Mouse (Mus musculus): ENCODE results near the gene 2310007B03Rik. TPM values are rescaled to one million over a fixed set of nuclear protein-coding genes. Genes with fewer than 3 reads are reported as not detected.

The 2310007B03Rik gene
- polyA plus RNA-seq, 1 experiment from 2014 or later, result 0.11 TPM

DNA sequence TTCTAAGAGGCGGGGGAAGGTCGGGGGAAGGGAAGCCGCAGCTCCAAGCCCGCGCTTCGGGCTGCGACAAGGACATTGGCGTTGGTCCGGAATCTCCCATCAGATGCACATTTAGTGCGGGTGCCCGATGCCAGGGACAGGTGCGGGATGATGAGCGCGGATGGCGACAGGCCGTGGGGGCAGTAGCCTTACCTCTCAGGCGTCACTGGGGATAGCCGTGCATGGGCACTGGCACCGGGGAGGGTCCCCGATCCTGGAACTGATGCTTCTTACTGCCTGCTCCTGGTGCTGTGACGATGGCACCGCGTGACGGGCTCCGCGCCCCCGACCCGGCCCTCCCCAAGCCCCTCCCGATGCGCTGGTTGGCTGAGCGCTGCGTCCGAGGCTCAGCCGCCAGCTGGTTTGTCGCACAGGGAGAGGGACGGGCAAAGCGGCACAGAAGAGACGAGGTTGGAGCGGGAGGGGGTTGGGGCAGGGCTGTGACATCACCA is 59.1 kb downstream of the 2310007B03Rik start, which contains the start of gene Kif1a:
Kif1a (minus strand) TSS at position 381 of the 491 bp plus-strand sequence.
- Histone ChIP-seq H3K27me3 (ENCODE audit: control insufficient read depth, insufficient read depth, low read length) (peaks cover 61% of the 10 kb centered on the region), H3K9me3 (replicated peaks; ENCODE audit: control insufficient read depth, low read length) (no peaks in the 10 kb centered on the region), H3K9ac (ENCODE audit: low read depth, low read length) (peak within 1 kb of the TSS; percentile 64), H3K4me2 (peak within 1 kb of the TSS; percentile 95), H3K4me3 (ENCODE audit: low read depth, low read length) (peak within 1 kb of the TSS; percentile 61), H3K4me1 (ENCODE audit: control insufficient read depth, insufficient read depth, low read length) (peaks cover 8% of the 10 kb centered on the region), H3K36me3 (ENCODE audit: control insufficient read depth, insufficient read depth, low read length) (no peaks in the 10 kb centered on the region), H3K27ac (ENCODE audit: low read depth, low read length) (no peak within 1 kb of the TSS)
- no peak; the same call in 1 of the 2 replicates for ATAC-seq (replicated peaks; ENCODE audit: insufficient number of reproducible peaks, low FRiP score, low TSS enrichment)
- 1% methylated on average over 39 of the region's 39 CpGs for WGBS (ENCODE audit: insufficient replicate concordance)

Other genes with a start within 250 kb of the 2310007B03Rik start
- gene Capn10, start 226.6 kb downstream of the 2310007B03Rik start, polyA plus RNA-seq (2014; fragmentation: Nextera tagmentation; extraction: Ambion mirVana), result 11.8 and 14.7 TPM in 2 replicates
- 0.09 TPM in 1 of 2 replicates, not detected in the other for gene Gpr35, start 210.1 kb downstream of the 2310007B03Rik start, polyA plus RNA-seq (2014; fragmentation: Nextera tagmentation; extraction: Ambion mirVana)
- not detected in 2 replicates for gene Aqp12, start 154.6 kb downstream of the 2310007B03Rik start, polyA plus RNA-seq (2014; fragmentation: Nextera tagmentation; extraction: Ambion mirVana)
- gene Kif1a, start 59.0 kb downstream of the 2310007B03Rik start, polyA plus RNA-seq (2014; fragmentation: Nextera tagmentation; extraction: Ambion mirVana), result 5.7 and 6.3 TPM in 2 replicates
- gene Agxt, start 25.7 kb downstream of the 2310007B03Rik start, polyA plus RNA-seq (2014; fragmentation: Nextera tagmentation; extraction: Ambion mirVana), result 0.61 TPM in 1 of 2 replicates, not detected in the other
- 0.10 and 0.24 TPM in 2 replicates for gene Crocc2, start 7.8 kb upstream of the 2310007B03Rik start, polyA plus RNA-seq (2014; fragmentation: Nextera tagmentation; extraction: Ambion mirVana)
- 3.0 and 3.4 TPM in 2 replicates for gene Sned1, start 74.9 kb upstream of the 2310007B03Rik start, polyA plus RNA-seq (2014; fragmentation: Nextera tagmentation; extraction: Ambion mirVana)
- 22.2 and 23.7 TPM in 2 replicates for gene Mterf4, start 145.0 kb upstream of the 2310007B03Rik start, polyA plus RNA-seq (2014; fragmentation: Nextera tagmentation; extraction: Ambion mirVana)
- 64.5 and 69.7 TPM in 2 replicates for gene Ppp1r7, start 181.9 kb upstream of the 2310007B03Rik start, polyA plus RNA-seq (2014; fragmentation: Nextera tagmentation; extraction: Ambion mirVana)
- gene Pask, start 182.5 kb upstream of the 2310007B03Rik start, polyA plus RNA-seq (2014; fragmentation: Nextera tagmentation; extraction: Ambion mirVana), result 8.0 and 8.9 TPM in 2 replicates
- 0.62 and 0.74 TPM in 2 replicates for gene Ano7, start 213.0 kb upstream of the 2310007B03Rik start, polyA plus RNA-seq (2014; fragmentation: Nextera tagmentation; extraction: Ambion mirVana)

All from heart, embryonic 11.5 days (tissue).